Mouse (Mus musculus) layer of hippocampus, postnatal 36 days (tissue): Measurements from ENCODE around the gene Grasp. TPM values are rescaled to one million over a fixed set of nuclear protein-coding genes. Genes with fewer than 3 reads are reported as not detected.

Experiments used
- DNase-seq, 2 experiments: peaks; one replicate each; pipeline ENCODE4 v3.0.0; 2022
- total RNA-seq, 2 experiments: library from RNA; stranded (reverse); gene quantifications; 2 replicates each; pipeline ENCODE4 v1.2.3; 2021

Gene Grasp
- 10 to 100 TPM; 68.7 to 70.3 TPM for total RNA-seq

- peak; percentile 90 for DNase-seq
Measured at GRCm38 (mm10) chr15:101224006-101224906, at the start of gene Grasp. Grasp (plus strand) TSS chr15:101224188.

DNA sequence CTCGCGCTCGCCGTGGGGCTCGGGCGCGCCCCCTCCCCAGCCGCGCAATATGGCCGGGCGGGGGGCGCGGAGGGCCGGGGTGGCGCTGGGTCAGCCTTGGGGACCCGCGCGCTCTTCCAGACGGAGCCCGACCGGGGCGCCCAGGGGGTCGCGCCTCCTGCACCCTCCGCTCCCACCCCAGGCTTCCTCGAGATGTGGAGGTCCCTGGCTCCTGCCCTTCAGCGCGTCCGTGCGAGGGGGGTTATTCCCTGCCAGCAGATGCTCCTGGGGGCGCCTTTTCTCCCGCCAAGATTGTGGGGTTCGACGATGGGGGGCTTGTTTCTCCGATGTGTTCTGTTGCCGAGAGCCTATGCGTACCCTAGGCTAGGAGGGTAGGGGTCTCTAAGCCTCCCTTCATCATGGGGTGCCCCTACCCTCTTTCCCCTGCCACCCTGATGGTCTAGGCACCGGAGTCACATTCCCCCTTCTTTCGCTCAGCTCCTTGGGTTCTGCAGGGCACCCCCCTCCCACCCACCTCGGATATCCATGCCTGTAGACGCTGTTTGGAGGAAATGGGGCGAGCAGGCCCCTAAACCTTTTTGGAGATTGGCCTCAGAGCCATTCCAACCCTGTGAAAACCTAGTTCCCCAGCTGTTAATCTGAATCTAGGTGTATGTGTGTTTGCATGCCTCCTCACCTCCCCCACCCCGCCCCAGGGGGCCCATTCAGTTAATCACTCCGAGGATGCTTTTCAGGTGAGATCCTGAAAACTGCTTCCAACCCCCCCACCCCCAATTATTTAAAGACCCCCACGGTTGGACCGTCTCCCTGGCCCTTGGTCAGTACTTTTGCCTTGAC lies 49.5 kb upstream of the Grasp start:
- no peak for DNase-seq

DNA sequence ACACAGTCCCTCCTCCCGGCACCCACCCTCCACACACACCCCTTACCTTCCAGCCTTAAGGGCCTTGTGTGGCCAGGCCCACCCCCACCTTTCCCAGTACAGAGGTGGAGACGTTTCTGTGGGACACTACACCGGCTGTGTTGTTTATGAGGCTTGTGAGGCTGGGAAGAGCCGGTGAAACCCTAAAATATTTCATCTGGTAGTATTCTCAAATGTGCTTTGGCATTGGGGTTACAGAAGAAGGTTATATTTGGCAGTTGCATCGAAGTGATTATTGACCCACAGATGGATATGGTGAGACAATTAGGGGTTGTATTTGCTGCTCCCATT lies 48.9 kb upstream of the Grasp start:
- no peak for DNase-seq

DNA sequence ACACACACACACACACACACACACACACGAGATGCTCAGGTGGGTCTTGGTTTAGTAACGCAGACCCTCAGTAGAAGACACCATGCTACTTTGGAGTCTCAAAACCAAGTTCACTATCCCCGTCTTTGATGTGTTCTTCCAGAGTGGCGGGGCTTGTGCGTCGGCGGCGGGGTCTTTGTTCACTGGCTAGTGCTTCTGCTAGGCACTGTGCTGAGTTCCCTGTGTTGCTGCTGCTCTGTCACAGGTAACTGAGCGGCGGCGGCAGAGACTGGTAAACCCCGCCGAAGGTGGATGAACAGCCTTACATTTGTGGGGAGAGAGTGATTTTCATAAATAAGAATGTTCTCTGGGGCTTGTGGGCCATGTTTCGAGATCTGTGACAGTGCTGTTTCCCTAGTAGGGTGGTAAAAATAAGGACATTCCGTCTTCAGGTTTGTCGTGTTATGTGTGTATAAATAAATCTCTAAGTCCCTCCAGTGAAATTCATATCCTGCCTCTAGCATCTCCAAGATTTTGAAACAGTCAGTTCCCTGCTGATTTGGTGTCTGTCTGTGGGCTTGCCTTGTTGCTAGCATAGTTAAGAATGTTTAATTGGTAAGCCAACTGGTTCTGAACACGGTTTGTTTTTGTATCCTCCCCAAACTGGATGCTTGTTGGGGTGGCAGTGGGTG lies 48.2 kb upstream of the Grasp start:
- DNase-seq, result no peak

DNA sequence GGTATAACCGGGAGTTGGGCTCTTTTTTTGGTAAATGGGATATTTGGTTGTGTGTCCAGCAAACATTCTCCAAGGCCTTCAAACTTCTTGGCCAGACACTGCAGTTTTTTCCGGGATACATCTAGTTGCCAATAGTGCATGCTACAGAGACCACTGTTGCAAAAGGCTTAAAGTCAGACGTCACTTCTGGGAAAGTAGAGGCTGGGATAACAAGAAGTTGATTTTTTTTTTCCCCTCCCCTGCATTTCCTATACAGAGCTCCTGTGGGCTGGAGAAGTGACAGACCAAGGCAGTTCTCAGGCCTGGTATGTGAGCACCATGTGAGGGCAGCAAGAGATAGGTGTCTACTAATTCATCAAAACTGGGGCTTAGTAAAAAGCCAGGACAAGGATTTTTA lies 47.7 kb upstream of the Grasp start:
- no peak for DNase-seq

DNA sequence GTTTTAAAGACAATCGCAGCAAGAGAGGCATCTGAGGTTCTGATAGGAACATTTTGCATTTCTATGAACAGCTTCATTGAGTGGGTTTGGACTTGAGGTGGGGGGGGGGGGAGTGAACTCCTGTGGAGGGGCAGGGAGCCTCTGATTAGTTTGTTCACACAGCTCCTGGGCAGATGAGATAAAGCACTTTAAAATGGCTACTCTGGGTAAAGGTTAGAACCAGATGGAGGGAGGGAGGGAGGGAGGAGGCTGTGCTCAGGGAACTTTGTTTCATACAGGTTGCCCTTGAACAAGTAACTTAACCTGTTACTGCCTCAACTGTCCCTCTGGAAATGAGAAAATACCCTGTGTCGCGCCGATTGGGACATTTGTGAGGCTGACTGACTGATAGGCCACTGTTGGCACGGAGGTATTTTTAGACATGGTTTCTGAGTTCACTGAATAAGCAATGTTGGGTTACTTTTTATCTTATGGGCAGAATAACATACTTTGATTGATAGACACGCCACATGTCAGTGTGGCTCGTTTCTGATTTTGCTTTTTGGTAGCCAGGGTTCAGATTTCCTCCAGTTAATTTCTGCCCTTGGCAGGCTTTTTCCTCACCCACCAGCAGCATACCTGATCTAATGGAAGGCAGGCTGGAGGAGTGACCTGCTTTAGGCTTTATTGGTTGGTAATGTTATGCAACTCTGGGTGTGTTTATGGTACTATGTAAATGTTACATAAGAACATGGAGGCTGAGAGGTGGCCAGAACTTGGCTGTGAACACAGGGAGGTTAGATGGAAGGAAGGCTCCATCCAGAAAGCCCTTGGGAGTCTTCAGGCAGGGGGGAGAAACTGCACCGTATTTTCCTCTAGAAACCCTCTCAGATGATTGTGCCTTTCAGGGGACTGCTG lies 46.9 kb upstream of the Grasp start:
- no peak for DNase-seq

DNA sequence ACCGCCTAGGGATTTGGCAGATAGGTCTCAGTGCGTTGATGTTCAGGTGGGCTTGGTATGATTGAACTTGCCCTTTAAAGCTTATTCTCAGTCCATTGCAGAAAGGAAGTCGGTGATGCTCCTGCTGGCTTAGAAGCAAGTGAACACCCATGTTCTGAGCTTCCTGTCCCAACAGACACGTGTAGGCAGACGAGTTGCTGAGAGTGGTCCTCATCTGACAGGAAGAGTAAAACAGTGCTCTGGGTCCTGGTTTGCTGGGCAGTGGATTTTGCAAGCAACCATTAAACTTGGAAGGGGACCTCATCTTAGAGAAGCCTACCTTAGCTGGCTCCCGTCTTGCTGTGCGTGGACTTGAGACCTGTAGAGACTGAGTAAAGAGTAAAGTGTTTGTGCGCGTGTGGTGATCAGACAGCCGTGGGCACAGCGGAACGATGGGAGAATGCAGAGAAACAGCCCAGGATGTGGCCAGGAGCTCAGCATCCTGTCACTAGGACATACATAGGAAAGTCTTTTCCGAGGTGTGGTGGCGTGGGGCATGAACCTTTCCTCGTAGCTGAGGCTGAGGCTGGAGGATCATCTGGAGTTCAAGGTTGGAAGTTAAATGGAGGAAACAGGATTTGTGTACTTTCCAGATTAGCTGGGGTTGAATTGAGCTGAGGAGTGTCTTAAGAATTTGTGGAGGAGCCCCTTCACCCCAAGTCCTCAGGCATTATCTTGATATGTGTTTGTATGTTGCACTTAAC lies 43.5 kb upstream of the Grasp start:
- no peak for DNase-seq

GRCm38 (mm10) chr15:101181106-101181466 lies 42.9 kb upstream of the Grasp start:
- no peak for DNase-seq

DNA sequence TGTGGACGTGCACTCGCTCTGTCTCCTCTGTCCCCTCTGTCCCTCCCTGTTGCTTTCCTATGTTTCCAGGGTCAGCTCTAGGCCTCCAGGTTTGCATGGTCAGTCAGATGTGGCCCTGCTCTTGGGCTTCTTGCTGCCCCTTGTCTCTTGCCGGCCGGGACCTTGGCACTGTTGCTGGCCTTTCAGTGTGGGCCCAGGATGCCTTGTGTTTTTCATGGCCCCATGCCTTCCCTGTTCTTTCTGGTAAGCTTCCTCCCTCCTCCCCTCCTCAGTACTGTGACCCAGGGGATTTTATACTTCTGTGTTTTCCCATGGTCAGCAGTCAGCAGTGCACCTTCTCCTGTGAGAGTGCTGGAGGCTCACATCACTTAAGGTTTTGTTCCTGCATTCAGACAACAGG lies 42.5 kb upstream of the Grasp start:
- no peak for DNase-seq

- no peak for DNase-seq
Measured at GRCm38 (mm10) chr15:101182676-101183075, 41.3 kb upstream of the Grasp start.

- DNase-seq, result no peak
Measured at GRCm38 (mm10) chr15:101184300-101184699, 39.7 kb upstream of the Grasp start.

GRCm38 (mm10) chr15:101185549-101185948 lies 38.4 kb upstream of the Grasp start:
- no peak for DNase-seq

GRCm38 (mm10) chr15:101187907-101188306 lies 36.1 kb upstream of the Grasp start:
- DNase-seq, result no peak

DNA sequence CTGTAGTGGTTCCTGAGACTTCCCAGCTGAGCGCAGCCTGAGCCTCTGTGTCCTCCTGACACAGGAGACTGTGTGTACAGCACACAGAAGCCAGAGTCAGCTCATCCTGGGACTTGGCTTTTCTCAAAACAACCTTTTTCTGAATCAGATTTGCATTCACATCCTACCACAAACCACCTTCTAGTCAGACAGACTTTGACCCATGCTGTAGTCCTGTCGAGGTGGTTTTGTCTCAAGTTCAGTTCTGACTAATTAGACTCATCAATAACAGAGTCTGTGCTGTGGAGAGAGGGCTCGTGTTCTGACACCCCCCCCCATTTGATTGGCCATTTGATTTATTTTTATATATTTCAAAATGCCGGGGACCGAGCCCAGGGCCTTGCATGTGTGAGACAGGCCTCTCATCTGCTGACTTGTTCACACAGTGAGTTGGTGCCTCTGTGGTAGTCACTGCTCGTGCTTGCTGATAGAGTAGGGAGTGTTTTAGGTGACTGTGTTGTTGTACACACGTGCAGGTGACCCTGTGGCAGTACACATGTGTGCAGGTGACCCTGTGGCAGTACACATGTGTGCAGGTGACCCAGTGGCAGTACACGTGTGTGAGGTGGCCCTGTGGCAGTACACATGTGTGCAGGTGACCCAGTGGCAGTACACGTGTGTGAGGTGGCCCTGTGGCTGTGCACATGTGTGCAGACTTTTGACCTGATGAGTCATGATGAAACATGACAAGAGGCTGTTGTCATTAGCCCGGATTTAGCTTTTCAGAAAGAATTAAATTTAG lies 33.8 kb upstream of the Grasp start:
- DNase-seq, result no peak

GRCm38 (mm10) chr15:101190762-101191150 lies 33.2 kb upstream of the Grasp start:
- DNase-seq, result no peak

- DNase-seq, result no peak
Measured at GRCm38 (mm10) chr15:101191459-101192259, 32.3 kb upstream of the Grasp start.

- no peak for DNase-seq
Measured at GRCm38 (mm10) chr15:101192260-101192640, 31.7 kb upstream of the Grasp start.

DNA sequence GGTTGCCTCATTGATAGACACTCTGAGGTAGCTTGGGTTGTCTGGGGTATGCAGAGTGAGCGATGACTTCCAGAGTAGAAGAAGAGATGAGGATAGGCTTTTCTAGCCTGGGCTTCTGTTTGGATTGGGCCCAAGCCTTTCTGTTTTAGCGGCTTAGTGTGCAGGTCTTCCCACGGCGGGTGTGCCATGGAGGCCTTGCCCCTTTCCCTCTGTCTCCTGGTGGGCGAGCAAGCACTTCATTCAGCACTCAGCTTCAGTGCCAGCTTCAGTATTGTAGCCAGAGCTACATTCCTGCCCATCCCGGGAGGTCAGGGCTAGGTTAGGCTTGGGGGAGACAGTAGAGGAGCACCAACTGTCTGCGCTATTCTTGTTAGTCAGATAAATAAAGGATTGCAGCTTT lies 31.3 kb upstream of the Grasp start:
- DNase-seq, result no peak

- no peak for DNase-seq
Measured at GRCm38 (mm10) chr15:101193971-101194370, 30.0 kb upstream of the Grasp start.
